Mouse (Mus musculus) cerebellum, adult 2 months (tissue): ENCODE measurements around the gene Kcnip1. TPM values are rescaled to one million over a fixed set of nuclear protein-coding genes. Genes with fewer than 3 reads are reported as not detected.
A peak's percentile ranks its signal among the peaks of the same experiment; 100 is the strongest.

Experiments used
- DNase-seq, 2 experiments: peaks; one replicate each; pipeline ENCODE4 v3.0.0; 2021
- H3K27ac ChIP-seq: fragments of 200-500 bp; 2 replicates; pipeline ENCODE4 v1.5.1; 2012; ENCODE audit warnings: low read length, control low read depth, inconsistent platforms; ENCODE audit not compliant: insufficient read depth
- H3K27me3 ChIP-seq: fragments of 200-500 bp; 2 replicates; pipeline ENCODE4 v1.6.1; 2012; ENCODE audit warnings: inconsistent platforms, mild to moderate bottlenecking, low read length, moderate library complexity; ENCODE audit not compliant: control insufficient read depth, insufficient read depth
- H3K4me1 ChIP-seq: fragments of 200-500 bp; 2 replicates; pipeline ENCODE4 v1.6.1; 2011; ENCODE audit warnings: low read length; ENCODE audit not compliant: control insufficient read depth, insufficient read depth
- H3K4me3 ChIP-seq: fragments of 200-500 bp; replicated peaks from 2 replicates; pipeline ENCODE3; 2011; ENCODE audit warnings: mild to moderate bottlenecking, low read depth, low read length, control low read depth; ENCODE audit not compliant: insufficient read depth
- CTCF ChIP-seq: fragments of 200-500 bp; IDR thresholded peaks from 2 replicates; pipeline ENCODE4 v1.5.1; 2011; ENCODE audit warnings: low read depth, mild to moderate bottlenecking, control low read depth, low read length, moderate library complexity, borderline replicate concordance; ENCODE audit not compliant: insufficient read depth
- POLR2A ChIP-seq: fragments of 200-500 bp; IDR thresholded peaks from 2 replicates; pipeline ENCODE4 v1.6.1; 2011; ENCODE audit warnings: low read length, control low read depth, borderline replicate concordance; ENCODE audit not compliant: insufficient read depth
- WGBS: fragments of 180-500 bp; shearing (Covaris S2); methylation state at CpG from one replicate; pipeline ENCODE4 v1.1.7; 2018; 5-methylcytosine and 5-hydroxymethylcytosine counted together
- polyA plus RNA-seq: library from polyadenylated mRNA; depleted of rRNA; stranded (reverse); fragments of >200 nt; gene quantifications from 2 replicates; pipeline ENCODE4 v1.2.3, GENCODE M21; 2012

The Kcnip1 gene
- polyA plus RNA-seq, 1 experiment = 78.8 TPM

DNA sequence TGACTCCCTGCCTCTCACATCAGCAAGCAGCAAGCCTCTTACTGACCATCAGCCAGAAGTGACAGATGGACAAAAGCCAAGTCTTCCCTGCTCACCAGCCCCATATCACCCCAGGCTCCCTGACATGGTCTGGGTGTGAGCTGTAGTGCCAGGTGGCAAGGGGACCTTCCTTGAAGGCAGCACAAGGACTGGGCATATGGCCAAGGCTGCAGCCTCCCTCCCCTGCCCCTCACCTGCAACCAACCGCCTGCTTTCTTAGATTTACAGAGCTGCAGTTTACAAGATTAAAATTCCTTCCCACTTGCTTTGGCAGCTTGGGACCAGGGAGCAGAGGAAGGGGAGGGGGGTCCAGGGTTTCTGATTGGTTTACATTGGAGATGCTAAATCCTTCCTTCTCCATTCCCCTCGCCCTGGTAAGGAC, 80.8 kb downstream of the Kcnip1 start:
- H3K27me3 ChIP-seq = no peaks in the 10 kb centered on the region
- TF ChIP-seq POLR2A (no peak), CTCF (no peak)
- no peak overlapping the region for H3K27ac ChIP-seq
- H3K4me3 ChIP-seq = no peak overlapping the region
- 36% methylated on average over 2 of the region's 2 CpGs for WGBS
- peaks cover 3% of the 10 kb centered on the region for H3K4me1 ChIP-seq
- peak; percentile 57 to 75 for DNase-seq

- Histone ChIP-seq H3K4me3 (no peak overlapping the region), H3K27me3 (no peaks in the 10 kb centered on the region), H3K4me1 (peaks cover 3% of the 10 kb centered on the region), H3K27ac (no peak overlapping the region)
- DNase-seq = no peak
- no peak for TF ChIP-seq CTCF
- TF ChIP-seq POLR2A = no peak
- WGBS = 70% methylated on average over 7 of the region's 7 CpGs
Observed at GRCm38 (mm10) chr11:33910982-33911381, 82.0 kb downstream of the Kcnip1 start.

DNA sequence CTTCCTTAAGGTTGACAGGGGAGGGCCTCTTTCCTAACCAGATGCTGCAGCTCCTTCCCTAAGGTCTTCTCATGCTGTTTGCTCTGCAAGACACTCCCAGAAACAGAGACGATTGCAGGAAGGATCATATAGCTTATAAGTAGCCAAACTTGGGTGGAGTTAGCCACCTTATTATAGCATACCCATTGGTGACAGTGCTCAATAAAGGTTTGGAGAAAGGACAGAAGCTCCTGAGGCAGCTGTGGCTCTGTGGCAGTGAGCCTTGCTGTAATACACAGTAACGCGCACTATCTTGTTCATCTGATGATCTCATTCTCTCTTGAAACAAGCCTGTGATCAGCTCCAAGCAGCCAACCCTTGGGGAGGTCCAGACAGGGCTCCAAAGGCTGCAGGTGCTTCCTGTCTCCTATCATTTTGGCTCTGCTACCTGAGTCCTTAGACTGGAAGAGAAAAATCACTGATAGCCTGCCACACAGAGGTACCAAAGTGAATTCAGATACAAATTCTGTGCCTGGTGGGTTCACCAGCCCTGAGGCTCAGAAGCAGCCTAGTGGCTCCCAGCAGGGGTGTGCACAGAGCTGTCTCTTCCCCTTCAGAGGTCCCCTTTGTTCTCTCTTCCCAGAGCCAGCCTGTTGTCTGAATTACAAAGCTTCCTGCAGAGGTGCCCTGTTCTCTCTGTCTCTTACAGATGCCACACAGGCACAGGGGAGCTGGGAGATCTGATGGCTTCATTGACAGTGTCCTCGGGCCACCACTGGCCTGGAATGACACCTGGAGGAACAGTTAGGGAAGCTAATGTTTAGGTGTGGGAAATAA, 84.4 kb downstream of the Kcnip1 start:
- DNase-seq = no peak
- H3K27me3 ChIP-seq = no peaks in the 10 kb centered on the region
- peaks cover 3% of the 10 kb centered on the region for H3K4me1 ChIP-seq
- 67% methylated on average over 4 of the region's 4 CpGs for WGBS
- no peak overlapping the region for H3K27ac ChIP-seq
- H3K4me3 ChIP-seq = no peak overlapping the region
- no peak for TF ChIP-seq POLR2A
- TF ChIP-seq CTCF = no peak

DNA sequence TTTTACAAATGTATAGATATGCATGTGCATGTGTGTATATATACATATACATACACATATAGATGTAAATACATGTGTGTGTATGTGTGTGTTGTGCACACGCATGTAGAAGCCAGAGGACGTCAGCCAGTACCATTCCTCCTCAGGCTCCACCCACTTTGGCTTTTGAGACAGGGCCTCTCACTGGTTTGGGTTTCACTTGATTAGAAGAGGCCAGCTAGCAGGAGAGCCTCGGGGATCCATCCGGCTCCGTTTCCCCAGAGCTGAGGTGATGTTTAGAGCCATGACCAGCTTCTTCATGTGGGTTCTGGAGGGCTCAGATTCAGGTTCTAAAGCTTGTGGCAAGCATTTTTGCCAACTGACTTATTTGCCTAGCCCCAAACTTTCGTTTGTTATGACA, 89.5 kb downstream of the Kcnip1 start:
- Histone ChIP-seq H3K27me3 (no peaks in the 10 kb centered on the region), H3K27ac (no peak overlapping the region), H3K4me3 (no peak overlapping the region), H3K4me1 (no peaks in the 10 kb centered on the region)
- 64% methylated on average over 6 of the region's 6 CpGs for WGBS
- no peak for DNase-seq
- no peak for TF ChIP-seq POLR2A
- TF ChIP-seq CTCF = no peak

GRCm38 (mm10) chr11:33902377-33902776, 90.6 kb downstream of the Kcnip1 start:
- Histone ChIP-seq H3K4me1 (no peaks in the 10 kb centered on the region), H3K4me3 (no peak overlapping the region), H3K27me3 (no peaks in the 10 kb centered on the region), H3K27ac (no peak overlapping the region)
- 84% methylated on average over 10 of the region's 10 CpGs for WGBS
- TF ChIP-seq CTCF = no peak
- no peak for TF ChIP-seq POLR2A
- no peak for DNase-seq

- Histone ChIP-seq H3K4me1 (no peaks in the 10 kb centered on the region), H3K27me3 (no peaks in the 10 kb centered on the region), H3K27ac (no peak overlapping the region), H3K4me3 (no peak overlapping the region)
- DNase-seq = no peak
- no peak for TF ChIP-seq CTCF
- TF ChIP-seq POLR2A = no peak
- 76% methylated on average over 2 of the region's 2 CpGs for WGBS
Observed at GRCm38 (mm10) chr11:33901783-33902182, 91.2 kb downstream of the Kcnip1 start.

DNA sequence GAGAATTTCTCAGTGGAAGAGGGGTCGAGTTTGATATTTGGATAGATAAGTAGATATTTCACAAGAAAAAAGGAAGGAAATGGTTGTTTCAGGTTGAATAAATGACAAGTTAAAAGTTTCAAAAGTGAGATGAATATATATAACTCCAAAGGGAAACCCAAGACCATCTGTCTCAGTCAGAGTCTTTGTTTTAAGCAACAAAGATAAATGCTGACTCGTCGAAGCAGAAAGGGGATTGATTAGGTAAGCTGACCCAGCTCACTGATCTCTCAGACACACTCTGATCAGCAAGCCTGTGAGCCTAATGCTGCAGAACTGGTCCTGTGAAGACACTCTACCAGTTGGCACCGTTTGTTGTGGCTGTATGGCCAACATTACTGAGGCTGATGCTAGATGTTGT, 101.9 kb downstream of the Kcnip1 start:
- H3K4me3 ChIP-seq = no peak overlapping the region
- DNase-seq = no peak
- TF ChIP-seq POLR2A = no peak
- TF ChIP-seq CTCF = no peak
- no peaks in the 10 kb centered on the region for H3K27me3 ChIP-seq
- H3K4me1 ChIP-seq = no peaks in the 10 kb centered on the region
- 75% methylated on average over 4 of the region's 4 CpGs for WGBS
- no peak overlapping the region for H3K27ac ChIP-seq

DNA sequence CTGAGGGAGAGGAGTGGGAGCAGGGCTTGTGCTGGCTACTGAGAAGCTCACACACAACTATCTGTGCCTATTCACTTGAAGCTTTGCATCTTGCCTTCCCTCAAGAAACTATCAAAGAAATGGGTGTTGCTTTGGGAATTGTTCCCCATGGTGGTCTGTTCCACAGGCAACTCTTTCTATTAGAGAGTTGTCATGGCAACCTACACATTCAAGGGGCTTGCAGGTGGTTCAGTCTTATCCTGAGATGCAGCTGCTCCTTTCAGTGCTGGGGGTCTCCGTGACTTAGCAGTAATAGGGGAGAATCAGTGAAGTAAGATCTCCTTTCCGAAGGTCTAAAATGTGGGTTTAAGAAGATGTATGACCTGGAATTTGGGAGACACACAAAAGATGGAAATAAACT, 102.6 kb downstream of the Kcnip1 start:
- no peaks in the 10 kb centered on the region for H3K27me3 ChIP-seq
- no peak for DNase-seq
- TF ChIP-seq CTCF = no peak
- TF ChIP-seq POLR2A = no peak
- 69% methylated on average over 2 of the region's 2 CpGs for WGBS
- H3K4me3 ChIP-seq = no peak overlapping the region
- no peaks in the 10 kb centered on the region for H3K4me1 ChIP-seq
- no peak overlapping the region for H3K27ac ChIP-seq
